Mouse (Mus musculus) gastrocnemius, postnatal 36 days (tissue): Measurements from ENCODE around the gene Mief2. TPM values are rescaled to one million over a fixed set of nuclear protein-coding genes. Genes with fewer than 3 reads are reported as not detected.

Experiments
- DNase-seq, 2 experiments: peaks; one replicate each; pipeline ENCODE4 v3.0.0; 2022
- intact Hi-C: fragments of 180-260 bp; cut with DNase I; formaldehyde crosslinking; loops from one replicate; pipeline ENCODE4 v1.15.1; 2025
- microRNA-seq, 2 experiments: library from miRNA; unstranded; fragments of <30 nt; microRNA quantifications; one replicate each; pipeline ENCODE4 v1.2.0; 2021
- total RNA-seq, 2 experiments: library from RNA; stranded (reverse); gene quantifications; 2 replicates each; pipeline ENCODE4 v1.2.3; 2021

Mief2 gene
- total RNA-seq, 2 experiments from 2014 or later: 70.1 to 91.0 TPM

DNA sequence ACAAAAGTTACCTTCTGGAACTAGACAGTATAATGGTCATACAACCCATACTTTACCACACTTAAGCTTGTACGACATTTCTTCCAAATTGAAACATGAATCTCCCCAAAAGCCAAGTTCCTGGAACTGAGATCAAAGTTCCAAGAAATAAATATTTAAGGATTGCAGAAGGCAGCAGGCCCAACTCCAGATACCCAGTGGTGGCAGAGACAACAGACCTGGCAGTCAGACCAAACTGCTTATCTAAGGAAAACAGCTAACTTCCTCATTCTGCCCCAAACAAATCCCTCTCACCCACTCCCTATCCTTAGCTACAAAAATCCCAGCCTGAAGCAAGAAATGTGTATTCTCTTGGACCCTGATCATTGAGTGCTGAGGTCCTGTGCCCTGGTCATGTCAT lies 46.6 kb downstream of the Mief2 start:
- intact Hi-C loops: loop anchor here (5.0 kb wide), 2 partner anchors 43 to 78 kb away; partner anchors contain the start of gene Llgl1

DNA sequence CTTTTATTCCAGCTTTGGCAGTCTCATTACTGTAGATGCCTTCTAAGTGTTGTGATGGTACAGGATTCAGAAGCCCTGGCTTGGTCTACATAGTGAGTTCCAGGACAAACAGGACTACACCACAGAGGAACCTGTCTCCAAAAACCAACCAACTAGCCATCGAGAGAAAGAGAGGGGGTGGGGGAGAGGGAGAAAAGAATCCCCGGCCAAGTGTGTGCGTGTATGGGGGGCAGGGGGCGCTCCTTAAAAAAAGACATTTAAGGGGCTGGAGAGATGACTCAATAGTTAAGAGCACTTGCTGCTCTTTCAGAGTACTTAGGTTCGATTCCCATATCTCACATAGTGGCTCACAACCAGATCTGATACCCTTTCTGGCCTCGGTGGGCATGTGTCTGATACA lies 47.4 kb downstream of the Mief2 start:
- no peak for DNase-seq
- intact Hi-C loops: loop anchor here (5.0 kb wide), 2 partner anchors 43 to 78 kb away; partner anchors contain the start of gene Llgl1

More for the DNA sequence above, 46.6 kb downstream of the Mief2 start:
- DNase-seq: no peak

DNA sequence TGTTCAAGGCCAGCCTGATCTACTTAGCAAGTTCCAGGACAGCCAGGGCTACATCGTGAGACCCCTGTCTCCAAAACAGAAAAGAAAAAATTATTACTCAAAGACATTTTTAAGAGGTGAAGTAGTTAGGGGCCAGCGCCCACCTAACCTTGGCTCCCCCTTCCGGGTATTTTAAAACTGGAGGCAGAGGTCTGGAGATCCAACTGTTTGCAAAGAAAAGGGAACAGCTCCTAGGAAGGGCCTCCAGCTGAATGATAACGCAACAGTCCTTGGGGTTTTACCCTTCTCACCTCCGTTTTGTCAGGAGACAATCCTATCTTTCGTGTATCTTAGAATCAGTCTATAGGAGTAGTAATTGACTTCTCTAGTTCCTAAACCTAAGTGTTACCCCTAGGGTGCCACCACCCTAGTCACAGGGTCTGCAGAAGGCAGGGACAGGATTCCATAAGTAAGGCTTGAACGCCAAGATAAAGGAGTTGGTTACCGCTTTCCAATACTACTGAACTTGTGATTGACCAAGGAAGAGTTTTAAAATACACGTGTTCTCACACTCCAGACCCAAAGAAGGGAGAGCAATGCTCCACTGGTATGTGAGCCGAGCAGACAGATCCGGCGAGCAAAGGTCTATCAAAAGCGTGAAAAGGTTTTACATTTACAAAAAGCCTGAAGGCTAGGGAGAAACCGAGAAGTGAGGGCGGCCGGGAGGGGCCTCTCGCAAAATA lies 48.1 kb downstream of the Mief2 start:
- intact Hi-C loops: loop anchor here (5.0 kb wide), 2 partner anchors 44 to 79 kb away; partner anchors contain the start of gene Llgl1

DNA sequence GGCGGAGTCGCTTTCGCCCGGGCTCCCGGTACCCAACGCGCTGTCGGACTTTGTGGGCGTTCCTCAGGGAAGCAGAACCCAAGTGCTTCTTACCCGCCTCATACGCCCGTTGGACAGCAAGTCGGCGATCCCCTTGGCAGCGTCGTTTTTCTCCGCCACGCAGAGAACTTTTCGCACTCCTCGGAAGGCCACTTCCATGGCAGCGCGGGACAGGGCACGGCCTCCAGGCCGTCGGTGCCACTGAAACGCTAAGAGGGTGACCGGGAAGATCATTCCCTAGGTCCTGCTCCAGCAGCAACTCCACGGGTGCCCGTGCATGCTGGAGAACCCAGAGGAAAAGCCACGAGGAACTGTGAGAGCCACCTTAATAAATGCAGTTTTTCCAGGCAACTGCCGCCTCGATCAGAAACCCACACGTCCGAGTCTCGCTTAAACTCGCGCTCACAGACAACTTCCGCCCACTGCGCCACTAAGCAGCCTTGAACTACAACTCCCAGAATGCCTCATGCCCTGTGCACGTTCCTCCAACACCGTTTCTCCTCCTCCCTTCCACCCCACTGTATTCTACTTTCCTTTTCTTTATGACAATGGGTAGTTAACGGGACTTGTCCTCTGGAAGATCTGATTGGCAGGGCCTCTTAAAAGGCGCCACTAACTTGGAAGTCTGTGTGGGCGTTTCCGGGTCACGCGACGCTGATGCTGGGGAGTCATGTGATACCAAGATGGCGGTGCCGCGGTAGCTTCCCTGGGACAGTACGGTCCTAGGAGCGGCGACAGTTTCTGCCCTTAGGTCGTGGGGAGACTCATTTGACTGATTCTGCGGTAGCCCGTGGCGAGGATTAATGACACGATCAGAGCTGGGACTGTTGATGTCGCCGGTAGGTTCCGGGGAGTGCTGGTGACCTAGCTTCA lies 48.9 kb downstream of the Mief2 start, which contains the start of the genes Top3a and Smcr8:
Gene Top3a (minus strand): TSS at position 537 of the 912 bp plus-strand sequence.
Gene Smcr8 (plus strand): TSS at position 696 of the 912 bp plus-strand sequence.
- intact Hi-C loops: loop anchor here (5.0 kb wide), 2 partner anchors 45 to 80 kb away; partner anchors contain the start of gene Llgl1
- peak; percentile 67 to 79 for DNase-seq

More for the DNA sequence above, 48.1 kb downstream of the Mief2 start:
- DNase-seq: no peak

DNA sequence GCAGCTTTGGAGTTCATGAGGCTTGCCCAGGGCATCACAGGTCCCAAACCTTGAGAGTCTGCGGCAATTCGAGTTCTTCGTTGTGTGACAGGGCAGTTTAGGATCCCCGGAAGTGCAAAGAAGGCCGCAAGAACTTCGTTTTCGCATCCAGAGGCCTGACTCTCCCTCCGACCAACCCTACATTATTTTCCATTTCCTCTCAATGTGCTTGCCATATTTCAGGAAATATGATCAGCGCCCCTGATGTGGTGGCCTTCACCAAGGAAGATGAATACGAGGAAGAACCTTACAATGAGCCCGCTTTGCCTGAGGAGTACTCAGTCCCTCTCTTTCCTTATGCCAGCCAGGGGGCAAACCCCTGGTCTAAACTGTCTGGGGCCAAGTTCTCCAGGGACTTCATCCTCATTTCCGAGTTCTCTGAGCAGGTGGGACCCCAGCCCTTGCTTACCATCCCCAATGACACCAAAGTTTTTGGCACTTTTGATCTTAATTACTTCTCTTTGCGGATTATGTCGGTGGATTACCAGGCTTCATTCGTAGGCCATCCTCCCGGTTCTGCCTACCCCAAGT lies 49.7 kb downstream of the Mief2 start:
- intact Hi-C loops: loop anchor here (5.0 kb wide), 2 partner anchors 46 to 81 kb away; partner anchors contain the start of gene Llgl1
- DNase-seq: no peak

DNA sequence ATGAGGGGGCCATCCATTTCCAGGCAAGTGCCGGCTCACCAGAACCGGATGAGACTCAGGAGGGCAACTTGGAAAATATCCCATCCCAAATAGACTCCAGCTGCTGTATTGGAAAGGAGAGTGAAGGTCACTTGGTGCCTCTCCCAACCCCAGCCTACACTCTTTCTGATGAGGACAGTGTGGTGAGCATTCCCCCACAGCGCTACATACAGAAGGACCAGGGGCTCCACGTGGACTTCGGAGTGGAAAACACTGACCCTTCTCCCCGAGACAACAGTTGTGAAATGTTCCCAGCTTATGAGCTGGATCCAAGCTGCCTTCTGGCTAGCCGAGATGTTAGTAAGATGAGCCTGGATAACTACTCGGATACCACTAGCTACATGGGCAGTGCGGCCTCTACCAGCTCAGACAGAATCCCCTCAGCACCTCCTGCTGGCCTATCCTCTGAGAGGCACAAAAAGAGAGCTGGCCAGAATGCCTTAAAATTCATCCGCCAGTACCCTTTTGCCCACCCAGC lies 51.5 kb downstream of the Mief2 start:
- no peak for DNase-seq
- intact Hi-C loops: loop anchor here (5.0 kb wide), 2 partner anchors 47 to 82 kb away; partner anchors contain the start of gene Llgl1

Small RNA genes within 50 kb of the gene (microRNA-seq; reads per million reads assigned to microRNA genes)
- gene Mir5100: 1.5 to 1.8 reads per million in 2 experiments

Other genes with a start within 250 kb of the Mief2 start
- 100 to 1,000 TPM; 107 TPM for gene Alkbh5, start 192.0 kb upstream of the Mief2 start, total RNA-seq
- gene Llgl1, start 28.7 kb upstream of the Mief2 start, total RNA-seq: 1 to 10 TPM; 8.2 to 8.5 TPM
- 10 to 100 TPM; 91.5 to 95.2 TPM for gene Flii, start 1.1 kb upstream of the Mief2 start, total RNA-seq
- gene Top3a, start 49.0 kb downstream of the Mief2 start, total RNA-seq: 1 to 10 TPM; 3.2 to 4.5 TPM
- 10 to 100 TPM; 12.6 to 19.2 TPM for gene Smcr8, start 49.1 kb downstream of the Mief2 start, total RNA-seq
- 10 to 100 TPM; 12.9 to 13.6 TPM for gene Shmt1, start 83.3 kb downstream of the Mief2 start, total RNA-seq
- 10 to 100 TPM; 19.1 to 21.1 TPM for gene Dhrs7b, start 102.2 kb downstream of the Mief2 start, total RNA-seq
- gene Tmem11, start 150.9 kb downstream of the Mief2 start, total RNA-seq: 10 to 100 TPM; 37.7 to 41.3 TPM
- gene Natd1, start 186.4 kb downstream of the Mief2 start, total RNA-seq: 1 to 10 TPM; 6.8 to 9.6 TPM
- gene Map2k3, start 203.6 kb downstream of the Mief2 start, total RNA-seq: 100 to 1,000 TPM; 172 to 192 TPM